Mouse (Mus musculus): Measurements from ENCODE around the gene Ccdc9. TPM values are rescaled to one million over a fixed set of nuclear protein-coding genes. Genes with fewer than 3 reads are reported as not detected.

Ccdc9 gene
- polyA plus RNA-seq, 1 experiment, result 52.2 TPM

DNA sequence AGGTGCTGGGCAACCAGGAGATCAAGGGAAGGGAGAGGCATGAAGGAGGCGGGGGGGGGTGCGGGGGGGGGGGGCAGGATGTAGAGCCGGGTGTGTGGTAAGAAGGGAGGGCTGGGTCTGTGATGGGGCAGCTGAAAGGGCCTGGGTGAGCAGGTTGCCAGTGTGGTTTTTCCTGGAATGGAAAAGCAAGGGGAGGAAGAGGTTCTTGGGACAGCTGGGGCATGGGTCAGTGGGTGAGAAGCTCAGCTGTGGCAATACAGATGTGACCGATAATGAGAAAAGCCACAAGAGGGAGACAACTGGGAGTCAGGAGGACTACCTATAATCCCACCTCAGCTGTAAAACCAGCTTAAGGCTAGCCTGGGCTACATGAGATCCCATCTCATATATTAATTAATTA, 40.6 kb downstream of the Ccdc9 start:
- no peak for TF ChIP-seq FOSL1 (IDR thresholded peaks at IDR 0.05; ENCODE audit: insufficient read depth, low read length, poor library complexity, severe bottlenecking)
- TF ChIP-seq CEBPB (IDR thresholded peaks at IDR 0.05; ENCODE audit: low read depth), result no peak
- TF ChIP-seq USF1 (IDR thresholded peaks at IDR 0.05; ENCODE audit: low read depth), result no peak
- no peak for TF ChIP-seq MAX (IDR thresholded peaks at IDR 0.05)
- TF ChIP-seq MYOG (IDR thresholded peaks at IDR 0.05; ENCODE audit: control insufficient read depth, extremely low read depth, insufficient read length), result no peak
- TF ChIP-seq CTCF (IDR thresholded peaks at IDR 0.05; ENCODE audit: control insufficient read depth, insufficient read depth, insufficient read length), result no peak
- no peak for TF ChIP-seq MYOD1 (IDR thresholded peaks at IDR 0.05; ENCODE audit: control insufficient read depth, insufficient read length, low read depth)
- Histone ChIP-seq H3K79me3 (ENCODE audit: low read depth) (no peaks in the 10 kb centered on the region), H3K79me2 (ENCODE audit: control insufficient read depth, insufficient read depth) (no peaks in the 10 kb centered on the region)

DNA sequence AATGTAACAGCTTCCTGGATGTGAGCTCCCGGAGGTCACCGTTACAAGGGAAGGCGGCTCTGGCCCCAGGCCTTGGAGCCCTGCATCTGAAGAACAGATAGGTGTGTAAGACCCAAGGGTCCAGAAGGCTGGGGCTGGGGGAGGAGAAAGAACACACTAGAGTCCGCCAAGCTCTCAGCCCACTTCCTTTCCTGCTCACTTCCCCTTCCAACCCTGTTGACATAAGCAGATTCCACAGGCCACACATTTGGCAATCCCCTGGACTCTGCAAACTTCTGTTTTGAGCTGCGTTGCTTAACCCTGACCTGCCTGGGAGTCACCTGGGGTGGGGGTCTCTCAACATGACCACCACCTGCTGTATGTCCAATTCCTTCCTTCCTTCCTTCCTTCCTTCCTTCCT, 42.5 kb downstream of the Ccdc9 start, which contains the start of gene C5ar2:
Gene C5ar2, minus strand, starts transcription at position 88 of the 400 bp plus-strand sequence.
- Histone ChIP-seq H3K4me3 (ENCODE audit: insufficient read depth, poor library complexity, severe bottlenecking) (no peak within 1 kb of the TSS), H3K79me3 (ENCODE audit: low read depth) (no peaks in the 10 kb centered on the region), H3ac (ENCODE audit: control insufficient read depth, insufficient read length, low read depth) (no peak within 1 kb of the TSS), H3K36me3 (ENCODE audit: control insufficient read depth, insufficient read depth) (no peaks in the 10 kb centered on the region), H3K27me3 (ENCODE audit: control insufficient read depth, insufficient read depth, insufficient read length) (peaks cover 3% of the 10 kb centered on the region), H3K79me2 (ENCODE audit: control insufficient read depth, insufficient read depth) (no peaks in the 10 kb centered on the region)
- TF ChIP-seq MYOD1 (IDR thresholded peaks at IDR 0.05; ENCODE audit: control insufficient read depth, insufficient read length, low read depth) (no peak), CEBPB (IDR thresholded peaks at IDR 0.05; ENCODE audit: low read depth) (no peak), MYOG (IDR thresholded peaks at IDR 0.05; ENCODE audit: control insufficient read depth, extremely low read depth, insufficient read length) (no peak), CTCF (IDR thresholded peaks at IDR 0.05; ENCODE audit: control insufficient read depth, insufficient read depth, insufficient read length) (no peak), MAX (IDR thresholded peaks at IDR 0.05) (no peak), USF1 (IDR thresholded peaks at IDR 0.05; ENCODE audit: low read depth) (no peak), FOSL1 (IDR thresholded peaks at IDR 0.05; ENCODE audit: insufficient read depth, low read length, poor library complexity, severe bottlenecking) (no peak)

More for the DNA sequence above, 40.6 kb downstream of the Ccdc9 start:
- H3K4me3 ChIP-seq (ENCODE audit: insufficient read depth, poor library complexity, severe bottlenecking), result no peak overlapping the region
- H3ac ChIP-seq (ENCODE audit: control insufficient read depth, insufficient read length, low read depth), result no peak overlapping the region
- peaks cover 3% of the 10 kb centered on the region for H3K27me3 ChIP-seq (ENCODE audit: control insufficient read depth, insufficient read depth, insufficient read length)
- H3K36me3 ChIP-seq (ENCODE audit: control insufficient read depth, insufficient read depth), result no peaks in the 10 kb centered on the region

DNA sequence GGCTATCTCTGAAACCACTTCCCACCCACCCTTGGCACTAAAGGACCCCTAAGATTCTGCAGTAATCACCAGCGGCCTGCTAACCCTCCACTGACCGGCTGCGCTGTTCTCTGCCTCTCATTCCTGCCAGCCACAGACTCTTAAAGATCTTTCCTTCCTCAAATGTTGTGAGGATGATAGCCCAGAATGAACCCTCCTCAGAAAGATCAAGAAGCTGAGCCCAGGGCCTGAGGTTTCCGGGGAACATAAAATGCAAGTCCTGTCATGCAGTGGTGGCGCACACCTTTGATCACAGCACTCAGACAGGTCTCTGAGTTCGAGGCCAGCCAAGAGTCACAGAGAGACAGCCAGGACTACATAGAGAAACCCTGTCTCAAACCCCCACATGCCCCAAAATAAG, 44.4 kb downstream of the Ccdc9 start:
- Histone ChIP-seq H3K79me3 (ENCODE audit: low read depth) (no peaks in the 10 kb centered on the region), H3K36me3 (ENCODE audit: control insufficient read depth, insufficient read depth) (no peaks in the 10 kb centered on the region), H3K4me3 (ENCODE audit: insufficient read depth, poor library complexity, severe bottlenecking) (no peak overlapping the region), H3K79me2 (ENCODE audit: control insufficient read depth, insufficient read depth) (no peaks in the 10 kb centered on the region), H3ac (ENCODE audit: control insufficient read depth, insufficient read length, low read depth) (no peak overlapping the region), H3K27me3 (ENCODE audit: control insufficient read depth, insufficient read depth, insufficient read length) (peaks cover 3% of the 10 kb centered on the region)
- TF ChIP-seq MYOG (IDR thresholded peaks at IDR 0.05; ENCODE audit: control insufficient read depth, extremely low read depth, insufficient read length) (no peak), CEBPB (IDR thresholded peaks at IDR 0.05; ENCODE audit: low read depth) (no peak)

DNA sequence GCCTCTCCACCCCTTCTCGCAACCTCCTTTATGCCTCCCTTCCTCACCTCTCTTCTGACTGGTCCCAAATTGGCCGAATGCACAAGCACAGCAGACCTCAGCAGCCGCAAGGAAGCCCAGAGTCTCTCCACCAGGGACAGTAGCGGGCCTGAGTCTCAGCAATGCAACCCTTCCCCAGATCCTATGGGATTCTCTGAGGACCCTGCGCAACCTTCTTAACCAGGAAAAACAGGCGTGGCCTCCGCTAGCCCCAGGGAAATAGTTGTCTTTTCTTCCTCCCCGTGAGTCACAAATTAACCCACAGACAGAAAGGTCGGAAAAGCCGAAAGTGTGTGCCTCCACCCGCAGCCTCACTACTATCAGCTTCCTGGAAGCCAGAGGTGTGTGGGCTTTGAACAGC, 44.8 kb downstream of the Ccdc9 start:
- H3K36me3 ChIP-seq (ENCODE audit: control insufficient read depth, insufficient read depth), result no peaks in the 10 kb centered on the region
- TF ChIP-seq FOSL1 (IDR thresholded peaks at IDR 0.05; ENCODE audit: insufficient read depth, low read length, poor library complexity, severe bottlenecking) (no peak), MYOG (IDR thresholded peaks at IDR 0.05; ENCODE audit: control insufficient read depth, extremely low read depth, insufficient read length) (no peak), USF1 (IDR thresholded peaks at IDR 0.05; ENCODE audit: low read depth) (no peak), MYOD1 (IDR thresholded peaks at IDR 0.05; ENCODE audit: control insufficient read depth, insufficient read length, low read depth) (no peak), CEBPB (IDR thresholded peaks at IDR 0.05; ENCODE audit: low read depth) (no peak), CTCF (IDR thresholded peaks at IDR 0.05; ENCODE audit: control insufficient read depth, insufficient read depth, insufficient read length) (no peak), MAX (IDR thresholded peaks at IDR 0.05) (no peak)
- H3K4me3 ChIP-seq (ENCODE audit: insufficient read depth, poor library complexity, severe bottlenecking), result no peak overlapping the region
- H3ac ChIP-seq (ENCODE audit: control insufficient read depth, insufficient read length, low read depth), result no peak overlapping the region
- peaks cover 3% of the 10 kb centered on the region for H3K27me3 ChIP-seq (ENCODE audit: control insufficient read depth, insufficient read depth, insufficient read length)
- H3K79me3 ChIP-seq (ENCODE audit: low read depth), result no peaks in the 10 kb centered on the region
- H3K79me2 ChIP-seq (ENCODE audit: control insufficient read depth, insufficient read depth), result no peaks in the 10 kb centered on the region

DNA sequence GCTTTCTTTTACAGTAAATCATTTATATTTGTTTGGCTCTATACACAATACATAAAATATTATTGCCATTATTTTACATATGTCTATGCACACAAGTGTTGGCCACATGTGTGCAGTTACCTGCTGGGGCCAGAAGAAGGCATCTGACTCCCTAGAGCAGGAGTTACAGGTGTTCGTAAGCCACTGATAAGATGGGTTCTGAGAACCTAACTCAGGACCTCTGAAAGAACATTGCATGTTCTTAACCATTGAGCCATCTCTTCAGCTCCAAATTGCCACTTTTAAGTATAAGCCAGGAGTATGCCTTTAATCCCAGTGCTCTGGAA, 45.7 kb downstream of the Ccdc9 start:
- H3K79me2 ChIP-seq (ENCODE audit: control insufficient read depth, insufficient read depth), result no peaks in the 10 kb centered on the region

DNA sequence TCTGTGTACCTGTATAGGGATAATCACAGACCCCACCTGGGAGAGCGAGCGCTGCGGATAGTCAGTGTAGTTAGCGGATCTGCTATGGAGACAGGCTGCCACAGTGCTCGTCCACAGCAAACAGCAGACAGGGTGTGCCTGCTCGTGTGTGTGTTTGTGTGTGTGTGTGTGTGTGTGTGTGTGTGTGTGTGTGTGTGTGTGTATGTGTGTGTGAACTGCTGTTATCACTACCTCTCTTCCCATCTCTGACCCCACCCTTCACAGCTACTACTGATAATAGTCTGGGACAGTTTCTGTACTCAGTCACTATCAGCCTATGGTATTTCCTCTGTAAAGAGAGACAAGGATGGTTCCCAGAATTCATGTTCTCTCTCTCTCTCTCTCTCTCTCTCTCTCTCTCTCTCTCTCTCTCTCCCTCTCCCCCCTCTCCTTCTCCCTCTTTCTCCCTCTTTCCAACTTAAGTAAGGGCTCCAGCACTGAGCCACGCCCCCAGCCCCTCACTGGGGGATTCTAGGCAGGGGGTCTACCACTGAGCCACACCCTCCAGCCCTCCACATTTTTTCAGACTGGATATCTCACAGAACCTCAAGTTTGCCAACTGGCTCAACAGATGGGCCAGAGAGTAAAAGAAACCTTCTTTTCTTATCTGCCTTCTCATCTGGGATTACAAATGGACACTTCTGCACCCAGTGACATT, 46.2 kb downstream of the Ccdc9 start:
- Histone ChIP-seq H3ac (ENCODE audit: control insufficient read depth, insufficient read length, low read depth) (no peak overlapping the region), H3K27me3 (ENCODE audit: control insufficient read depth, insufficient read depth, insufficient read length) (peaks cover 3% of the 10 kb centered on the region), H3K79me2 (ENCODE audit: control insufficient read depth, insufficient read depth) (no peaks in the 10 kb centered on the region), H3K36me3 (ENCODE audit: control insufficient read depth, insufficient read depth) (no peaks in the 10 kb centered on the region), H3K79me3 (ENCODE audit: low read depth) (no peaks in the 10 kb centered on the region), H3K4me3 (ENCODE audit: insufficient read depth, poor library complexity, severe bottlenecking) (no peak overlapping the region)
- no peak for TF ChIP-seq MAX (IDR thresholded peaks at IDR 0.05)
- TF ChIP-seq CTCF (IDR thresholded peaks at IDR 0.05; ENCODE audit: control insufficient read depth, insufficient read depth, insufficient read length), result no peak
- no peak for TF ChIP-seq FOSL1 (IDR thresholded peaks at IDR 0.05; ENCODE audit: insufficient read depth, low read length, poor library complexity, severe bottlenecking)
- no peak for TF ChIP-seq USF1 (IDR thresholded peaks at IDR 0.05; ENCODE audit: low read depth)
- no peak for TF ChIP-seq MYOD1 (IDR thresholded peaks at IDR 0.05; ENCODE audit: control insufficient read depth, insufficient read length, low read depth)
- no peak for TF ChIP-seq CEBPB (IDR thresholded peaks at IDR 0.05; ENCODE audit: low read depth)
- TF ChIP-seq MYOG (IDR thresholded peaks at IDR 0.05; ENCODE audit: control insufficient read depth, extremely low read depth, insufficient read length), result no peak

More for the DNA sequence above, 45.7 kb downstream of the Ccdc9 start:
- H3K4me3 ChIP-seq (ENCODE audit: insufficient read depth, poor library complexity, severe bottlenecking), result no peak overlapping the region
- no peaks in the 10 kb centered on the region for H3K79me3 ChIP-seq (ENCODE audit: low read depth)
- H3K27me3 ChIP-seq (ENCODE audit: control insufficient read depth, insufficient read depth, insufficient read length), result peaks cover 3% of the 10 kb centered on the region
- no peak overlapping the region for H3ac ChIP-seq (ENCODE audit: control insufficient read depth, insufficient read length, low read depth)
- TF ChIP-seq USF1 (IDR thresholded peaks at IDR 0.05; ENCODE audit: low read depth), result no peak
- no peak for TF ChIP-seq CEBPB (IDR thresholded peaks at IDR 0.05; ENCODE audit: low read depth)
- TF ChIP-seq MYOD1 (IDR thresholded peaks at IDR 0.05; ENCODE audit: control insufficient read depth, insufficient read length, low read depth), result no peak
- no peak for TF ChIP-seq CTCF (IDR thresholded peaks at IDR 0.05; ENCODE audit: control insufficient read depth, insufficient read depth, insufficient read length)
- TF ChIP-seq FOSL1 (IDR thresholded peaks at IDR 0.05; ENCODE audit: insufficient read depth, low read length, poor library complexity, severe bottlenecking), result no peak
- TF ChIP-seq MYOG (IDR thresholded peaks at IDR 0.05; ENCODE audit: control insufficient read depth, extremely low read depth, insufficient read length), result no peak
- TF ChIP-seq MAX (IDR thresholded peaks at IDR 0.05), result no peak
- no peaks in the 10 kb centered on the region for H3K36me3 ChIP-seq (ENCODE audit: control insufficient read depth, insufficient read depth)
